Mouse (Mus musculus): ENCODE results near the gene Oit3. TPM values are rescaled to one million over a fixed set of nuclear protein-coding genes. Genes with fewer than 3 reads are reported as not detected.
"Not testable (repeated sequence)": the region's sequence is repeated elsewhere in the genome, so short reads cannot be mapped to it uniquely, and the experiment has no call there.

The Oit3 gene
- polyA plus RNA-seq, 1 experiment from 2014 or later = 0.28 TPM

- H3K36me3 ChIP-seq (ENCODE audit: control insufficient read depth, insufficient read depth, low read length) = no peaks in the 10 kb centered on the region
- H3K27ac ChIP-seq (ENCODE audit: low read depth, low read length) = no peak overlapping the region
- no peak overlapping the region for H3K4me2 ChIP-seq (replicated peaks; ENCODE audit: low read depth, low read length)
- no peaks in the 10 kb centered on the region for H3K4me1 ChIP-seq (replicated peaks; ENCODE audit: control insufficient read depth, insufficient read depth, low read length)
- ATAC-seq (ENCODE audit: low FRiP score) (no peak), DNase-seq (ENCODE audit: low spot score) (no peak)
- no peak overlapping the region for H3K9ac ChIP-seq (ENCODE audit: low read depth, low read length)
- no peak overlapping the region for H3K4me3 ChIP-seq (ENCODE audit: low read depth, low read length)
- 61% methylated on average over 4 of the region's 4 CpGs for WGBS
- H3K9me3 ChIP-seq (ENCODE audit: control insufficient read depth, low read length) = no peaks in the 10 kb centered on the region
- H3K27me3 ChIP-seq (ENCODE audit: control insufficient read depth, insufficient read depth, low read length) = no peaks in the 10 kb centered on the region
Observed at GRCm38 (mm10) chr10:59391907-59392306, 49.7 kb downstream of the Oit3 start.

GRCm38 (mm10) chr10:59389652-59390051, 51.9 kb downstream of the Oit3 start:
- H3K9ac ChIP-seq (ENCODE audit: low read depth, low read length) = no peak overlapping the region
- no peak overlapping the region for H3K27ac ChIP-seq (ENCODE audit: low read depth, low read length)
- no peak overlapping the region for H3K4me3 ChIP-seq (ENCODE audit: low read depth, low read length)
- no peaks in the 10 kb centered on the region for H3K4me1 ChIP-seq (replicated peaks; ENCODE audit: control insufficient read depth, insufficient read depth, low read length)
- no peak overlapping the region for H3K4me2 ChIP-seq (replicated peaks; ENCODE audit: low read depth, low read length)
- no peak for ATAC-seq (ENCODE audit: low FRiP score)
- no peaks in the 10 kb centered on the region for H3K27me3 ChIP-seq (ENCODE audit: control insufficient read depth, insufficient read depth, low read length)
- DNase-seq (ENCODE audit: low spot score) = no peak
- 96% methylated on average over 3 of the region's 3 CpGs for WGBS
- no peaks in the 10 kb centered on the region for H3K9me3 ChIP-seq (ENCODE audit: control insufficient read depth, low read length)
- H3K36me3 ChIP-seq (ENCODE audit: control insufficient read depth, insufficient read depth, low read length) = no peaks in the 10 kb centered on the region

DNA sequence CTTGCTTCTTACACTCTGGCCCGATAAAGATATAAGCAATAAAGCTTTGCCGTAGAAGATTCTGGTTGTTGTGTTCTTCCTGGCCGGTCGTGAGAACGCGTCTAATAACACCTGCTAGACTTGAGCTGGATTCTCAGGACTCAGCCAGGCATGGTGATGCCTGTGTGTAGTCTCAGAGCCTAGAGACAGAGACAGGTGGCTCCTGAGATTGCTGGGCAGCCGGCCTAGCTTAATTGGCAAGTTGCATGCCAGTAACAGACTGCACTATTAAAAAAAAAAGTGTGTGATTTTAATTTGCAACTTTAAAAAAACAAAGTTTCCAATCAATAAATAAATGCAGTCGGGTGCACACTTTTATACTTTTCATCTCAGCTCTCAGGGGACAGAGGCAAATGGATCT, 54.6 kb downstream of the Oit3 start:
- Histone ChIP-seq H3K4me3 (ENCODE audit: low read depth, low read length) (no peak overlapping the region), H3K4me2 (replicated peaks; ENCODE audit: low read depth, low read length) (no peak overlapping the region), H3K27me3 (ENCODE audit: control insufficient read depth, insufficient read depth, low read length) (no peaks in the 10 kb centered on the region), H3K36me3 (ENCODE audit: control insufficient read depth, insufficient read depth, low read length) (no peaks in the 10 kb centered on the region), H3K9ac (ENCODE audit: low read depth, low read length) (no peak overlapping the region), H3K27ac (ENCODE audit: low read depth, low read length) (no peak overlapping the region), H3K4me1 (replicated peaks; ENCODE audit: control insufficient read depth, insufficient read depth, low read length) (no peaks in the 10 kb centered on the region), H3K9me3 (ENCODE audit: control insufficient read depth, low read length) (no peaks in the 10 kb centered on the region)
- ATAC-seq (ENCODE audit: low FRiP score) (no peak), DNase-seq (ENCODE audit: low spot score) (no peak)
- WGBS = 94% methylated on average over 7 of the region's 8 CpGs

DNA sequence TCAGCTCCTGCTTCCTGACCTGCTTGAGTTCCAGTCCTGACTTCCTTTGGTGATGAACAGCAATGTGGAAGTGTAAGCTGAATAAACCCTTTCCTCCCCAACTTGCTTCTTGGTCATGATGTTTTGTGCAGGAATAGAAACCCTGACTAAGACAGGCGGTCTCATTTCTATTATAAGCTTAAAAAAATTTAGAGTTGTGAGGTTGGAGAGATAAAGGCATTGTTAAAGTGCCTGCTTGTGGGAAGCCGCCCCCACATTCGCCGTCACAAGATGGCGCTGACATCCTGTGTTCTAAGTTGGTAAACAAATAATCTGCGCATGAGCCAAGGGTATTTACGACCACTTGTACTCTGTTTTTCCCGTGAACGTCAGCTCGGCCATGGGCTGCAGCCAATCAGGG, 60.0 kb downstream of the Oit3 start:
- DNase-seq (ENCODE audit: low spot score) = not testable (repeated sequence)

DNA sequence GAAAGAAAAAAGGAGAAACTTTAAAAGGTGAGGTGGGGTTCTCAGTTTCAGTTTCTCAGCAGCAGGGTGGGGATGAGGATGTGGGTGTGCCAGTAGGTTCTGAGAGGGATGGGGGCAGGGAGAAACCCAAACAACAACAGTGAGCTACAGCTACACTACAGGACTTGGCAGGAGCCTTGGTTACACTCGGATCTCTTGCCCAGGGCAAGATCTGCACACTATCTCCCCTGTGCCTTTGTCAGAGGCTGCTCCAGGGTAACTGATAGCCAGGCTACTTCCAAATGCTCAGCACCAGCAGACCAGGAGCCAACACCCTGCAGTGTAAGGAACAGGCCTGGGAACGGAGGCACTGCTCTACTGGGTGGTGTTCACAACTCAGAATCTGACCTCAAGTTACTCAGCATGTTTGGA, 61.2 kb downstream of the Oit3 start:
- 75% methylated on average over 2 of the region's 2 CpGs for WGBS
- H3K9me3 ChIP-seq (ENCODE audit: control insufficient read depth, low read length) = no peaks in the 10 kb centered on the region

More for the DNA sequence above, 60.0 kb downstream of the Oit3 start:
- 80% methylated on average over 5 of the region's 10 CpGs for WGBS
- H3K9ac ChIP-seq (ENCODE audit: low read depth, low read length); H3K4me2 ChIP-seq (replicated peaks; ENCODE audit: low read depth, low read length); H3K4me3 ChIP-seq (ENCODE audit: low read depth, low read length); H3K27me3 ChIP-seq (ENCODE audit: control insufficient read depth, insufficient read depth, low read length); H3K4me1 ChIP-seq (replicated peaks; ENCODE audit: control insufficient read depth, insufficient read depth, low read length); ATAC-seq (ENCODE audit: low FRiP score); H3K9me3 ChIP-seq (ENCODE audit: control insufficient read depth, low read length); H3K36me3 ChIP-seq (ENCODE audit: control insufficient read depth, insufficient read depth, low read length); H3K27ac ChIP-seq (ENCODE audit: low read depth, low read length): not testable (repeated sequence)

GRCm38 (mm10) chr10:59379927-59380326, 61.7 kb downstream of the Oit3 start:
- no peak for ATAC-seq (ENCODE audit: low FRiP score)
- H3K9ac ChIP-seq (ENCODE audit: low read depth, low read length) = no peak overlapping the region
- H3K4me3 ChIP-seq (ENCODE audit: low read depth, low read length) = no peak overlapping the region
- no peak overlapping the region for H3K4me2 ChIP-seq (replicated peaks; ENCODE audit: low read depth, low read length)
- H3K4me1 ChIP-seq (replicated peaks; ENCODE audit: control insufficient read depth, insufficient read depth, low read length) = no peaks in the 10 kb centered on the region
- 43% methylated on average over 3 of the region's 3 CpGs for WGBS
- H3K9me3 ChIP-seq (ENCODE audit: control insufficient read depth, low read length) = no peaks in the 10 kb centered on the region
- H3K36me3 ChIP-seq (ENCODE audit: control insufficient read depth, insufficient read depth, low read length) = no peaks in the 10 kb centered on the region
- no peak overlapping the region for H3K27ac ChIP-seq (ENCODE audit: low read depth, low read length)
- no peak for DNase-seq (ENCODE audit: low spot score)
- H3K27me3 ChIP-seq (ENCODE audit: control insufficient read depth, insufficient read depth, low read length) = no peaks in the 10 kb centered on the region

More for the DNA sequence above, 61.2 kb downstream of the Oit3 start:
- Histone ChIP-seq H3K4me2 (replicated peaks; ENCODE audit: low read depth, low read length) (no peak overlapping the region), H3K27me3 (ENCODE audit: control insufficient read depth, insufficient read depth, low read length) (no peaks in the 10 kb centered on the region), H3K4me1 (replicated peaks; ENCODE audit: control insufficient read depth, insufficient read depth, low read length) (no peaks in the 10 kb centered on the region), H3K27ac (ENCODE audit: low read depth, low read length) (no peak overlapping the region), H3K36me3 (ENCODE audit: control insufficient read depth, insufficient read depth, low read length) (no peaks in the 10 kb centered on the region), H3K4me3 (ENCODE audit: low read depth, low read length) (no peak overlapping the region), H3K9ac (ENCODE audit: low read depth, low read length) (no peak overlapping the region)
- DNase-seq (ENCODE audit: low spot score) (no peak), ATAC-seq (ENCODE audit: low FRiP score) (no peak)

- WGBS = 91% methylated on average over 4 of the region's 4 CpGs
- Histone ChIP-seq H3K9ac (ENCODE audit: low read depth, low read length) (no peak overlapping the region), H3K4me2 (replicated peaks; ENCODE audit: low read depth, low read length) (no peak overlapping the region), H3K4me1 (replicated peaks; ENCODE audit: control insufficient read depth, insufficient read depth, low read length) (no peaks in the 10 kb centered on the region), H3K36me3 (ENCODE audit: control insufficient read depth, insufficient read depth, low read length) (no peaks in the 10 kb centered on the region), H3K9me3 (ENCODE audit: control insufficient read depth, low read length) (no peaks in the 10 kb centered on the region), H3K27ac (ENCODE audit: low read depth, low read length) (no peak overlapping the region), H3K4me3 (ENCODE audit: low read depth, low read length) (no peak overlapping the region), H3K27me3 (ENCODE audit: control insufficient read depth, insufficient read depth, low read length) (no peaks in the 10 kb centered on the region)
- DNase-seq (ENCODE audit: low spot score) = no peak
- no peak for ATAC-seq (ENCODE audit: low FRiP score)
Observed at GRCm38 (mm10) chr10:59378728-59379127, 62.9 kb downstream of the Oit3 start.

GRCm38 (mm10) chr10:59377906-59378305, 63.7 kb downstream of the Oit3 start:
- H3K36me3 ChIP-seq (ENCODE audit: control insufficient read depth, insufficient read depth, low read length) = no peaks in the 10 kb centered on the region
- no peak for DNase-seq (ENCODE audit: low spot score)
- WGBS = 91% methylated on average over 10 of the region's 10 CpGs
- H3K27me3 ChIP-seq (ENCODE audit: control insufficient read depth, insufficient read depth, low read length) = no peaks in the 10 kb centered on the region
- H3K27ac ChIP-seq (ENCODE audit: low read depth, low read length) = no peak overlapping the region
- H3K9ac ChIP-seq (ENCODE audit: low read depth, low read length) = no peak overlapping the region
- no peaks in the 10 kb centered on the region for H3K4me1 ChIP-seq (replicated peaks; ENCODE audit: control insufficient read depth, insufficient read depth, low read length)
- H3K9me3 ChIP-seq (ENCODE audit: control insufficient read depth, low read length) = no peaks in the 10 kb centered on the region
- H3K4me2 ChIP-seq (replicated peaks; ENCODE audit: low read depth, low read length) = no peak overlapping the region
- ATAC-seq (ENCODE audit: low FRiP score) = no peak
- H3K4me3 ChIP-seq (ENCODE audit: low read depth, low read length) = no peak overlapping the region
